Mouse (Mus musculus) stomach, embryonic 15.5 days (tissue): ENCODE measurements around the gene Maff. TPM values are rescaled to one million over a fixed set of nuclear protein-coding genes. Genes with fewer than 3 reads are reported as not detected.

Experiments
- ATAC-seq: fragments of 200-750 bp; cut with Nextera tagmentation; 2 replicates; pipeline ENCODE4 v1.8.0; 2017; ENCODE audit warnings: low read depth, moderate number of reproducible peaks, moderate TSS enrichment; ENCODE audit not compliant: insufficient read depth, low FRiP score
- H3K27ac ChIP-seq: fragments of 300-500 bp; sonication (generic); 2 replicates; pipeline ENCODE4 v1.5.1; 2015; ENCODE audit warnings: mild to moderate bottlenecking, inconsistent platforms
- H3K27me3 ChIP-seq: fragments of 300-500 bp; sonication (generic); replicated peaks from 2 replicates; pipeline ENCODE4 v1.6.1; 2015; ENCODE audit warnings: inconsistent platforms
- H3K36me3 ChIP-seq: fragments of 300-500 bp; sonication (generic); 2 replicates; pipeline ENCODE4 v1.6.1; 2015; ENCODE audit warnings: inconsistent platforms
- H3K4me1 ChIP-seq: fragments of 300-500 bp; sonication (generic); 2 replicates; pipeline ENCODE4 v1.6.1; 2015; ENCODE audit warnings: inconsistent platforms
- H3K4me2 ChIP-seq: fragments of 300-500 bp; sonication (generic); 2 replicates; pipeline ENCODE4 v1.6.1; 2015; ENCODE audit warnings: mild to moderate bottlenecking, inconsistent platforms
- H3K4me3 ChIP-seq: fragments of 300-500 bp; sonication (generic); replicated peaks from 2 replicates; pipeline ENCODE4 v1.5.1; 2015; ENCODE audit warnings: inconsistent platforms
- H3K9ac ChIP-seq: fragments of 300-500 bp; sonication (generic); 2 replicates; pipeline ENCODE4 v1.6.1; 2015; ENCODE audit warnings: inconsistent platforms
- H3K9me3 ChIP-seq: fragments of 300-500 bp; sonication (generic); 2 replicates; pipeline ENCODE4 v1.6.1; 2016; ENCODE audit warnings: inconsistent platforms
- WGBS: fragments of 180-500 bp; shearing (Covaris S2); methylation state at CpG from one replicate; pipeline ENCODE4 v1.1.7; 2015; 5-methylcytosine and 5-hydroxymethylcytosine counted together
- polyA plus RNA-seq: library from polyadenylated mRNA; unstranded; fragments of >200 nt; fragmentation: Nextera tagmentation; extraction: Ambion mirVana; gene quantifications from 2 replicates; pipeline ENCODE4 v1.2.1, GENCODE M21; 2015

The Maff gene
- polyA plus RNA-seq: 5.2 and 6.6 TPM in 2 replicates

GRCm38 (mm10) chr15:79346051-79346793 lies at the start of gene Maff:
Maff (plus strand) TSS chr15:79346621.
- 53% methylated on average over 8 of the region's 8 CpGs for WGBS
- Histone ChIP-seq H3K4me2 (peak within 1 kb of the TSS; percentile 86), H3K27ac (peak within 1 kb of the TSS; percentile 100), H3K4me3 (peak within 1 kb of the TSS; percentile 76), H3K9me3 (no peaks in the 10 kb centered on the region), H3K9ac (peak within 1 kb of the TSS; percentile 73), H3K36me3 (no peaks in the 10 kb centered on the region), H3K27me3 (no peaks in the 10 kb centered on the region), H3K4me1 (peaks cover 16% of the 10 kb centered on the region)
- ATAC-seq: no peak

DNA sequence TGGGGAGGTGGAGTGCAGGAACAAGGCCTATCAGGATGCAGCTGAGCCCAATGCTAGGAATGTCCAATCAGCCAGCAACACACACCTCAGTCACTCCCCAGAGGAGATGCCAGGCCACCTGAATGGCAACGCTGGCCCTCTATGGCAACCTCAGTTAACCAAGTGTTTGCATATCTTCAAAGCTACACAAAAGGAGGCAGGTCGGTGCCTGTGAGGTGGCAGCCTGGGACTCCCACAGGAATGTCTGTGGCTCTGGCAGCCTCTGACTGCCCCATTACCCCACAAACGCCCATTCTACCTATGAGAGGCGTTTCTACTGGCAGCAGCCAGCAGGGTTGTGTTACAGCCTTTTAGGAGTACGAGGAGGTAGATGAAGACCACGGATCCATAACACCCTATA lies 47.9 kb upstream of the Maff start:
- ATAC-seq: no peak
- H3K9ac ChIP-seq: no peak overlapping the region
- WGBS: 76% methylated on average over 6 of the region's 6 CpGs

DNA sequence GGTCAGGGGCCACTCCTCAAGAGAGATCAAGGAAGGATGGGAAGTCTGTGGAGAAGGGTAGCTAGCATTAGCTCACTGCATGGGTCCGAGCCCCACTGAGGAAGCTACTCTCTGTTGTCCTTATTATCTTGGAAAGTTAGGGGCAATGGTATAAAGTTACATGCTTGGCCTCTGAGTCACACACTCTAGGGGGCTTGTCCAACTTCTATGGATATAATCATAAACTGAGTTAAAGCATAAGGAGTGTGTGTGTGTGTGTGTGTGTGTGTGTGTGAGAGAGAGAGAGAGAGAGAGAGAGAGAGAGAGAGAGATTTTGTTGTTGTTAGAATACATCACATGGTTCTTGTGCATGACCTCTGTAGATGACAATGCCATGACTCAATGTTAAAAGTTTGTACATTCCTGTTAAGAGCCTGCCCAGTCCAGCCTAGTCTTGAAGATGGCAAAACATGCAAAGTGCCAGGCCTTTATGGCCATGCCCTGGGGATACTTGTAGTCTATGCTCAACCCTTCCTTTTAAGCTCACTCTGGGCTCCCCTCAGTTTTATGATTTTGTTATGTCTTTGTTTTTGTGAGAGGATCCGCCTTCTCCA lies 46.8 kb upstream of the Maff start:
- Histone ChIP-seq H3K27me3 (no peaks in the 10 kb centered on the region), H3K9me3 (no peaks in the 10 kb centered on the region), H3K27ac (no peak overlapping the region), H3K9ac (no peak overlapping the region), H3K4me1 (0 out of 2 replicates have a peak, but pooled peaks cover 4% of the 10 kb centered on the region), H3K4me2 (no peak overlapping the region), H3K36me3 (0 out of 2 replicates have a peak, but pooled peaks cover 8% of the 10 kb centered on the region), H3K4me3 (no peak overlapping the region)
- no peak for ATAC-seq
- WGBS: 72% methylated on average over 2 of the region's 2 CpGs

More for the DNA sequence above, 47.9 kb upstream of the Maff start:
- Histone ChIP-seq H3K4me3 (no peak overlapping the region), H3K9me3 (no peaks in the 10 kb centered on the region), H3K36me3 (0 out of 2 replicates have a peak, but pooled peaks cover 4% of the 10 kb centered on the region), H3K4me2 (no peak overlapping the region), H3K27me3 (no peaks in the 10 kb centered on the region), H3K4me1 (0 out of 2 replicates have a peak, but pooled peaks cover 4% of the 10 kb centered on the region), H3K27ac (no peak overlapping the region)

- no peak for ATAC-seq
Observed at GRCm38 (mm10) chr15:79303725-79304124, 42.7 kb upstream of the Maff start.

DNA sequence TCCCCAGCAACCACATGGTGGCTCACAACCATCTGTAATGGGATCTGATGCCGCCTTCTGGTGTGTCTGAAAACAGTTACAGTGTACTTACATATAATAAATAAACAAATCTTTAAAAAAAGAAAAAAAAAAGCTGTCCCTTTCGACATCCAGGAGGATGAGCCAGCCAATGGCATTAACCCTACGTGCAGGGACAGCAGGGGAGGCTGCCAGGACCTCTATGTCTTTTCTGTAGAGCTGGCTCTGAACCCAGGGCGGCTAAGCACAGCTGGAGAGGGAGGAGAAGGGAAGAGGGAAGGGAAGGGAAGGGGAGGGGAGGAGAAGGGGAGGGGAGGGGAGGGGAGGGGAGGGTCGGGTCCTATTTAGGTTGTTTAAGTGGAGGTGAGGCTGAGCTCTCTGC lies 41.6 kb upstream of the Maff start:
- Histone ChIP-seq H3K4me1 (no peaks in the 10 kb centered on the region), H3K4me2 (no peak overlapping the region), H3K9ac (no peak overlapping the region), H3K36me3 (peaks cover 17% of the 10 kb centered on the region; the same call in 1 of the 2 replicates), H3K4me3 (no peak overlapping the region), H3K27ac (no peak overlapping the region), H3K9me3 (no peaks in the 10 kb centered on the region), H3K27me3 (no peaks in the 10 kb centered on the region)
- ATAC-seq: no peak
- WGBS: 68% methylated on average over 4 of the region's 5 CpGs

More at GRCm38 (mm10) chr15:79303725-79304124, 42.7 kb upstream of the Maff start:
- H3K4me1 ChIP-seq: no peaks in the 10 kb centered on the region
- H3K36me3 ChIP-seq: peaks cover 17% of the 10 kb centered on the region; the same call in 1 of the 2 replicates
- H3K27me3 ChIP-seq: no peaks in the 10 kb centered on the region
- no peak overlapping the region for H3K4me2 ChIP-seq
- no peak overlapping the region for H3K27ac ChIP-seq
- no peak overlapping the region for H3K9ac ChIP-seq
- no peaks in the 10 kb centered on the region for H3K9me3 ChIP-seq
- H3K4me3 ChIP-seq: no peak overlapping the region
- 75% methylated on average over 8 of the region's 8 CpGs for WGBS

DNA sequence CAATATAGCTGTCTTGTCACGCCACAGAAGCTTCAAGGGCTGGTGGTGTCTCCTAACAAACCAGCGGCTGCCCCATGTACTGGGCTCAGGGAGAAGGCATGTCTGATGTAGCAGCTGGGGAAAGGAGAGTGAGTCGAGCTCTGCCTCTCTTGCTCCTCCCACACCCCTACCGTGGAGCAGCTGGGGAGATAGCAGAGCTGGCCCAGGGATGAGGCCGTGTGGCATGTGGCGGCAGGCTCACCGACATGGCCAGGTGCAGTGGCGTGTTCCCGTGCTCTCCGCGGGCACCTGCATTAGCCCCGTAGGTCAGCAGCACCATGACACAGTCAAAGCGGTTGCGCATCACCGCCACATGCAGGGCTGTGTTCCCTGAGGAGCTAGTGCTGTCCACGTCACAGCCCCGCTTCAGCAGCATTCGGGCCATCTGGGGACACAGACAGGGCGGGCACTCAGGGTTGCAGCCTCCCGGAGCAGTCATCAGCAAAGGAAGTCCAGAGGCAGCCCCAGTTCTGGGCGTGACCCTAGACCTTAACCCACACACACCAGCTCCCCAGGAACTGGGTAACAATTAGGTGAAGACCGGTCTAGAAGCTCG lies 40.3 kb upstream of the Maff start:
- 82% methylated on average over 23 of the region's 23 CpGs for WGBS
- Histone ChIP-seq H3K9me3 (no peaks in the 10 kb centered on the region), H3K4me2 (no peak overlapping the region), H3K4me1 (no peaks in the 10 kb centered on the region), H3K27me3 (no peaks in the 10 kb centered on the region), H3K27ac (no peak overlapping the region), H3K4me3 (no peak overlapping the region), H3K36me3 (peaks cover 14% of the 10 kb centered on the region; the same call in 1 of the 2 replicates), H3K9ac (no peak overlapping the region)
- no peak for ATAC-seq

DNA sequence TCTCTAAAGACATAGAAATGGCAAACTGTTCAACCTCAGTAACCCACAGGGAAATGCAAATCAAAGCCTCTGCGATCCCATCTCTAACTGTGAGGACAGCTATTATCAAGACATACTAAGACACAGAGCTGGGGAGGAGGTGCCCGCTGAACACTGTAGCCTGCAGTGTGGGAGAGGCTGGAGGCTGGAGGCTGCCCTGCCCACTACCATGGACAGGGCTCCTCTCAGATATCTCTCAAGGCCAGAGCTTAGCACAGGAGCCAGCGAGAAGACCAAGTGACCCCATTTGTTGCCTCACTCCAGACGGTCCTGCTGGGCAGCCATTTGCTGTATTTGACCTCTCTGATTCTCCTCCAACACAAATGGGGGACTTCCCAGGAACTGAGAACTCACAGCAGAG lies 38.6 kb upstream of the Maff start:
- 55% methylated on average over 4 of the region's 4 CpGs for WGBS
- ATAC-seq: no peak
- Histone ChIP-seq H3K36me3 (peaks cover 18% of the 10 kb centered on the region; the same call in 1 of the 2 replicates), H3K27me3 (no peaks in the 10 kb centered on the region), H3K9me3 (no peaks in the 10 kb centered on the region), H3K4me2 (no peak overlapping the region), H3K4me1 (no peaks in the 10 kb centered on the region), H3K27ac (no peak overlapping the region), H3K9ac (no peak overlapping the region), H3K4me3 (no peak overlapping the region)

- 63% methylated on average over 8 of the region's 8 CpGs for WGBS
- no peak for ATAC-seq
- Histone ChIP-seq H3K27me3 (no peaks in the 10 kb centered on the region), H3K27ac (no peak overlapping the region), H3K4me3 (no peak overlapping the region), H3K9me3 (no peaks in the 10 kb centered on the region), H3K36me3 (0 out of 2 replicates have a peak, but pooled peaks cover 5% of the 10 kb centered on the region), H3K4me2 (no peak overlapping the region), H3K9ac (no peak overlapping the region), H3K4me1 (no peaks in the 10 kb centered on the region)
Observed at GRCm38 (mm10) chr15:79313848-79314369, 32.5 kb upstream of the Maff start.

DNA sequence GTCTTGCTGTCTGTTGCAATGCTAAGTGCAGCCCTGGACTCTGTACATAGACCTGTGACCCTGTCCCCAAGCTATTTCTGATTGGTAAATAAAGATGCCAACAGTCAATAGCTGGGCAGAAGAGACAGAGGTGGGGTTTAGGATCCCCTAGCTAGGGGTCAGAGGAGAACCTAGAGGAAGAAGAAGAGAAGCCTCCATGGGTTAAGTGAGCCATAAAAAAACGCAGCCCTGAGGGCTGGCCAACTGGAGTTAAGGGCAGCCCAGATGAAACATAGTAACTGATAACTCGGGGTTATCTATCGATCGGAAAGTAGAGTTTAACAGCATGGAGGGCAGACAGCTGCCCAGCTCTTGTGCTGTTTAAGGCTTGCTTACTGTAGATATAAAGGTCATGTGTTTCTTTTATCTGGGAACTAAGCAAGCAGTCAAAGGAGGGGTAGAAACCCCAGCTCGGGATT lies 24.7 kb upstream of the Maff start:
- Histone ChIP-seq H3K27me3 (no peaks in the 10 kb centered on the region), H3K4me1 (peaks cover 36% of the 10 kb centered on the region), H3K9ac (no peak overlapping the region), H3K27ac (peak overlapping the region; percentile 82), H3K9me3 (no peaks in the 10 kb centered on the region), H3K4me2 (no peak overlapping the region), H3K4me3 (no peak overlapping the region), H3K36me3 (no peaks in the 10 kb centered on the region)
- ATAC-seq: peak; percentile 40
- 54% methylated on average over 5 of the region's 5 CpGs for WGBS

GRCm38 (mm10) chr15:79322281-79322990 lies 24.0 kb upstream of the Maff start:
- Histone ChIP-seq H3K36me3 (no peaks in the 10 kb centered on the region), H3K4me1 (peaks cover 43% of the 10 kb centered on the region), H3K27me3 (no peaks in the 10 kb centered on the region), H3K27ac (peak overlapping the region; percentile 82), H3K9ac (no peak overlapping the region), H3K4me3 (no peak overlapping the region), H3K4me2 (no peak overlapping the region), H3K9me3 (no peaks in the 10 kb centered on the region)
- whole genome bisulfite sequencing: 51% methylated on average over 11 of the region's 11 CpGs
- ATAC-seq: 0 out of 2 replicates have a peak, but pooled peaks have one; percentile 16

GRCm38 (mm10) chr15:79322991-79323790 lies 23.2 kb upstream of the Maff start:
- H3K36me3 ChIP-seq: no peaks in the 10 kb centered on the region
- H3K9ac ChIP-seq: no peak overlapping the region
- no peaks in the 10 kb centered on the region for H3K9me3 ChIP-seq
- no peaks in the 10 kb centered on the region for H3K27me3 ChIP-seq
- no peak for ATAC-seq
- no peak overlapping the region for H3K4me2 ChIP-seq
- WGBS: 63% methylated on average over 6 of the region's 6 CpGs
- H3K4me1 ChIP-seq: peaks cover 45% of the 10 kb centered on the region
- no peak overlapping the region for H3K4me3 ChIP-seq
- peak overlapping the region; percentile 82 for H3K27ac ChIP-seq
